Mouse (Mus musculus) layer of hippocampus, postnatal 25 days (tissue): ENCODE data around the gene Cnnm1. TPM values are rescaled to one million over a fixed set of nuclear protein-coding genes. Genes with fewer than 3 reads are reported as not detected.

Experiments
- DNase-seq, 2 experiments: peaks; one replicate each; pipeline ENCODE4 v3.0.0; 2022; ENCODE audit warnings: mixed read lengths in 2 of 2, low spot score in 1 of 2; ENCODE audit errors: extremely low spot score in 1 of 2
- total RNA-seq, 2 experiments: library from RNA; stranded (reverse); gene quantifications; 2 replicates each; pipeline ENCODE4 v1.2.3; 2021

Gene Cnnm1
- total RNA-seq, 2 experiments from 2014 or later, result 94.0 to 102 TPM

GRCm38 (mm10) chr19:43505441-43505840 lies 65.2 kb downstream of the Cnnm1 start:
- no peak for DNase-seq

GRCm38 (mm10) chr19:43510436-43511220 lies 70.4 kb downstream of the Cnnm1 start:
- DNase-seq, result no peak

GRCm38 (mm10) chr19:43511621-43512620 lies 71.7 kb downstream of the Cnnm1 start:
- no peak for DNase-seq

GRCm38 (mm10) chr19:43513874-43514273 lies 73.6 kb downstream of the Cnnm1 start:
- DNase-seq, result no peak

- no peak for DNase-seq
These were observed 75.6 kb downstream of the Cnnm1 start for GRCm38 (mm10) chr19:43515668-43516396.

- DNase-seq, result no peak
These were observed 76.3 kb downstream of the Cnnm1 start for GRCm38 (mm10) chr19:43516397-43517035.

GRCm38 (mm10) chr19:43517320-43517719 lies 77.1 kb downstream of the Cnnm1 start:
- no peak for DNase-seq

- no peak for DNase-seq
These were observed 77.6 kb downstream of the Cnnm1 start for GRCm38 (mm10) chr19:43517808-43518207.

GRCm38 (mm10) chr19:43518261-43518660 lies 78.0 kb downstream of the Cnnm1 start:
- DNase-seq, result no peak

GRCm38 (mm10) chr19:43519226-43519625 lies 79.0 kb downstream of the Cnnm1 start:
- no peak for DNase-seq

- no peak for DNase-seq
These were observed 80.2 kb downstream of the Cnnm1 start for GRCm38 (mm10) chr19:43520402-43520801.

GRCm38 (mm10) chr19:43521362-43521761 lies 81.1 kb downstream of the Cnnm1 start:
- no peak for DNase-seq

GRCm38 (mm10) chr19:43521996-43522395 lies 81.8 kb downstream of the Cnnm1 start:
- no peak for DNase-seq

GRCm38 (mm10) chr19:43523551-43523950 lies 83.3 kb downstream of the Cnnm1 start:
- DNase-seq, result peak in 1 of 2 experiments; percentile 20

GRCm38 (mm10) chr19:43524187-43525103 lies 84.2 kb downstream of the Cnnm1 start, which contains the start of gene Got1:
TSS of gene Got1 (minus strand) at chr19:43524605.
- DNase-seq, result peak; percentile 84

- peak in 1 of 2 experiments; percentile 50 for DNase-seq
These were observed 84.9 kb downstream of the Cnnm1 start for GRCm38 (mm10) chr19:43525104-43525482.

GRCm38 (mm10) chr19:43525566-43525965 lies 85.3 kb downstream of the Cnnm1 start:
- no peak for DNase-seq

GRCm38 (mm10) chr19:43526025-43526424 lies 85.8 kb downstream of the Cnnm1 start:
- no peak for DNase-seq

GRCm38 (mm10) chr19:43527131-43527530 lies 86.9 kb downstream of the Cnnm1 start:
- DNase-seq, result no peak
